ENCODE assay signal across 9 mouse cellular contexts in the genomic region with DNA sequence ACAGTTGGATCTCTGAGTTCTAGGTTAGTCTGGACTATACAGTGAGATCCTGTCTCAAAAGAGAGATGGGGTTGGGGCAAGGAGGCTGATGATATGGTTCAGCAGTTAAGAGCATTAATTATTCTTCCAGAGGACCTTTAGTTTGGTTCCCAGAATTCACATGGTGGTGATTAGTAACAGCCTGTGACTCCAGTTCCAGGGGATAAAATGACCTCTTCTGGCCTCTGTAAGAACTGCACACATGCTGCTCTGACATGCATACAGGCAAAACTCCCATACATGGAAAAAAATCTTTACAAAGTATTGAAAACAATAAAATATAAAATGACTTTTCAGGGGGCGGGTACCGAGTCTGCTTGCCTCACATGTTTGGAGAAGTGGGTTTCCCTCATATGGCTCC. TPM values are rescaled to one million over a fixed set of nuclear protein-coding genes. Genes with fewer than 3 reads are reported as not detected.
DNase-seq lines count a peak whose midpoint lies in the region; ATAC-seq and TF ChIP-seq lines count a peak whose summit lies in the region.
"Had no signal": no experiment of that assay in that cellular context is flagged by ENCODE, and none has a peak within 500 bp of the region (broad histone marks: within the 10 kb centered on the region; RNA-seq: fewer than 3 reads in every experiment).

No protein-coding gene starts in this region.

- H3K9me3 ChIP-seq in liver, postnatal 0 days (ENCODE audit: low read length) = no peaks in the 10 kb centered on the region
- H3K9me3 ChIP-seq: embryonic facial prominence, embryonic 15.5 days had no signal

- no peak for ATAC-seq in liver, postnatal 0 days

- no peak overlapping the region for H3K27ac ChIP-seq in liver, adult 2 months (replicated peaks; ENCODE audit: insufficient read depth, low read depth, low read length)
- no peak overlapping the region for H3K27ac ChIP-seq in liver, postnatal 0 days (ENCODE audit: low read depth)
- H3K27ac ChIP-seq: embryonic facial prominence, embryonic 15.5 days had no signal

- H3K27me3 ChIP-seq in liver, adult 2 months (ENCODE audit: control insufficient read depth, insufficient read depth, low read length) = no peaks in the 10 kb centered on the region
- no peaks in the 10 kb centered on the region for H3K27me3 ChIP-seq in liver, postnatal 0 days (ENCODE audit: insufficient read depth, low read length)
- H3K27me3 ChIP-seq: embryonic facial prominence, embryonic 15.5 days had no signal

- TF ChIP-seq CTCF in liver, adult 2 months (IDR thresholded peaks at IDR 0.05; ENCODE audit: low read depth, low read length) = peak; percentile 28; the same call in 1 of the 2 replicates
- TF ChIP-seq CTCF in liver, postnatal 0 days (IDR thresholded peaks at IDR 0.05; ENCODE audit: low read depth) = peak; percentile 68

- TF ChIP-seq EP300 in liver, postnatal 0 days (IDR thresholded peaks at IDR 0.05; ENCODE audit: low read depth) = no peak

- DNase-seq in cerebellum, postnatal 10 days = peak; percentile 48 to 60
- no peak for DNase-seq in cerebellum, adult 9-11 months
- DNase-seq in liver, adult 2 months (ENCODE audit: extremely low read depth, low read depth, low spot score) = peak; percentile 33
- DNase-seq in liver (no peak), NIH3T3 (ENCODE audit: low read depth) (peak; percentile 83)
- peak; percentile 33 for DNase-seq in liver, postnatal 0 days
- no peak for DNase-seq in layer of hippocampus, adult 9-10 months (ENCODE audit: low spot score)
- DNase-seq in adrenal gland, postnatal 4 days (ENCODE audit: low spot score in 2 of 2) = no peak

- H3K36me3 ChIP-seq in liver, adult 2 months (ENCODE audit: control insufficient read depth, insufficient read depth, low read length) = no peaks in the 10 kb centered on the region
- peaks cover 8% of the 10 kb centered on the region for H3K36me3 ChIP-seq in liver, postnatal 0 days (replicated peaks; ENCODE audit: insufficient read depth, low read length)

- H3K79me2 ChIP-seq in liver, adult 2 months (ENCODE audit: control insufficient read depth, insufficient read depth, low read length) = peaks cover 14% of the 10 kb centered on the region; the same call in 1 of the 2 replicates

- H3K4me3 ChIP-seq in liver, adult 2 months (ENCODE audit: insufficient read depth, low read depth, low read length) = no peak overlapping the region
- H3K4me3 ChIP-seq in liver, postnatal 0 days (ENCODE audit: low read depth, low read length) = no peak overlapping the region
- H3K4me3 ChIP-seq: embryonic facial prominence, embryonic 15.5 days had no signal

- WGBS in liver, adult 2 months = 88% methylated on average over 2 of the region's 2 CpGs
- 83% methylated on average over 2 of the region's 2 CpGs for WGBS in liver, postnatal 0 days (ENCODE audit: insufficient replicate concordance)

- no peak overlapping the region for H3K4me2 ChIP-seq in liver, postnatal 0 days (ENCODE audit: low read depth, low read length)
- H3K4me2 ChIP-seq: embryonic facial prominence, embryonic 15.5 days had no signal

- H3K4me1 ChIP-seq in liver, adult 2 months (ENCODE audit: control insufficient read depth, insufficient read depth, low read length) = peaks cover 15% of the 10 kb centered on the region
- H3K4me1 ChIP-seq in liver, postnatal 0 days (ENCODE audit: insufficient read depth) = peaks cover 22% of the 10 kb centered on the region

- H3K9ac ChIP-seq in liver, adult 2 months (ENCODE audit: low read depth, low read length) = no peak overlapping the region
- H3K9ac ChIP-seq in liver, postnatal 0 days (replicated peaks) = no peak overlapping the region
- H3K9ac ChIP-seq: embryonic facial prominence, embryonic 15.5 days had no signal

- no peak for TF ChIP-seq POLR2A in liver, adult 2 months (IDR thresholded peaks at IDR 0.05; ENCODE audit: extremely low read depth, insufficient read depth, low read length)

RNA-seq across cellular contexts. Expression of a gene that starts 3.1 kb away (rescaled TPM):
- 7.8 and 11.5 TPM in 2 replicates for total RNA-seq in liver, adult 2 months (2014; rRNA removed)
- 34.1 and 36.6 TPM in 2 replicates for polyA plus RNA-seq in liver, adult 2 months (2012; rRNA removed)
- polyA plus RNA-seq in liver, postnatal 0 days (2015; fragmentation: Nextera tagmentation; extraction: Ambion mirVana) = 15.8 and 16.1 TPM in 2 replicates
- total RNA-seq in adrenal gland, postnatal 4 days (2021) = 10 to 100 TPM; 55.1 to 56.7 TPM

RNA-seq across cellular contexts. Expression of a gene that starts 3.3 kb away (rescaled TPM):
- 67.4 and 80.5 TPM in 2 replicates for total RNA-seq in liver, adult 2 months (2014; rRNA removed)
- 57.1 and 59.2 TPM in 2 replicates for polyA plus RNA-seq in liver, adult 2 months (2012; rRNA removed)
- 71.5 and 74.2 TPM in 2 replicates for polyA plus RNA-seq in liver, postnatal 0 days (2015; fragmentation: Nextera tagmentation; extraction: Ambion mirVana)
- 100 to 1,000 TPM; 236 to 266 TPM for total RNA-seq in adrenal gland, postnatal 4 days (2021)

RNA-seq across cellular contexts. Expression of a gene that starts 19.3 kb away (rescaled TPM):
- not detected in 2 replicates for total RNA-seq in liver, adult 2 months (2014; rRNA removed)
- not detected in 2 replicates for polyA plus RNA-seq in liver, adult 2 months (2012; rRNA removed)
- polyA plus RNA-seq in liver, postnatal 0 days (2015; fragmentation: Nextera tagmentation; extraction: Ambion mirVana) = not detected in 2 replicates
- total RNA-seq in adrenal gland, postnatal 4 days (2021) = under 1 TPM in 1 of 2 experiments, not detected in 1; 0.20 TPM
- polyA plus RNA-seq: embryonic facial prominence, embryonic 15.5 days had no signal

RNA-seq across cellular contexts. Expression of a gene that starts 25.8 kb away (rescaled TPM):
- not detected in 2 replicates for total RNA-seq in liver, adult 2 months (2014; rRNA removed)
- 0.41 TPM in 1 of 2 replicates, not detected in the other for polyA plus RNA-seq in liver, adult 2 months (2012; rRNA removed)
- 0.14 TPM in 1 of 2 replicates, not detected in the other for polyA plus RNA-seq in liver, postnatal 0 days (2015; fragmentation: Nextera tagmentation; extraction: Ambion mirVana)
- not detected for total RNA-seq in adrenal gland, postnatal 4 days (2021)

RNA-seq across cellular contexts. Expression of a gene that starts 29.6 kb away (rescaled TPM):
- 2.7 and 3.3 TPM in 2 replicates for total RNA-seq in liver, adult 2 months (2014; rRNA removed)
- 2.4 and 2.6 TPM in 2 replicates for polyA plus RNA-seq in liver, adult 2 months (2012; rRNA removed)
- 1.6 and 2.1 TPM in 2 replicates for polyA plus RNA-seq in liver, postnatal 0 days (2015; fragmentation: Nextera tagmentation; extraction: Ambion mirVana)
- 10 to 100 TPM; 10.4 to 10.6 TPM for total RNA-seq in adrenal gland, postnatal 4 days (2021)

Comparison
In these comparisons a context has a peak if more than half of its experiments do, and no peak if none do; other contexts are left out.
1. DNase-seq: peak in cerebellum, postnatal 10 days (2 of 2), liver, adult 2 months (single experiment), NIH3T3 (single experiment) and liver, postnatal 0 days (single experiment); none in cerebellum, adult 9-11 months (single experiment), liver (single experiment), layer of hippocampus, adult 9-10 months (single experiment) and adrenal gland, postnatal 4 days (0 of 2).